Mouse (Mus musculus): ENCODE measurements at regions not wholly inside any gene's neighbourhood (a gene's known extent, or its start where the extent isn't known, plus 50 kb on each side); places are given as distances from the start of the nearest gene placed in this dataset.

- Histone ChIP-seq H3K27ac (ENCODE audit: low read length) (no peak overlapping the region), H3K4me2 (replicated peaks; ENCODE audit: low read depth, low read length) (no peak overlapping the region), H3K36me3 (ENCODE audit: insufficient read depth, low read length) (no peaks in the 10 kb centered on the region), H3K9ac (replicated peaks; ENCODE audit: low read depth) (no peak overlapping the region), H3K4me3 (ENCODE audit: low read depth, low read length) (no peak overlapping the region), H3K4me1 (ENCODE audit: insufficient read depth, low read depth, low read length) (no peaks in the 10 kb centered on the region), H3K27me3 (replicated peaks; ENCODE audit: insufficient read depth, low read length) (no peaks in the 10 kb centered on the region), H3K9me3 (ENCODE audit: low read length) (no peaks in the 10 kb centered on the region)
- TF ChIP-seq CTCF (IDR thresholded peaks at IDR 0.05): no peak
- WGBS: 78% methylated on average over 7 of the region's 7 CpGs
- DNase-seq (ENCODE audit: low spot score): no peak
- no peak for ATAC-seq
Observed at GRCm38 (mm10) chr15:27413486-27413885, 53.0 kb upstream of the Ank start.

- 46% methylated on average over 7 of the region's 7 CpGs for WGBS
- no peaks in the 10 kb centered on the region for H3K36me3 ChIP-seq (ENCODE audit: insufficient read depth, low read length)
- no peak for TF ChIP-seq EP300 (IDR thresholded peaks at IDR 0.05)
- TF ChIP-seq CTCF (IDR thresholded peaks at IDR 0.05): no peak
- DNase-seq (ENCODE audit: low spot score) (no peak), ATAC-seq (no peak)
- no peaks in the 10 kb centered on the region for H3K4me1 ChIP-seq (ENCODE audit: insufficient read depth, low read depth, low read length)
- no peak overlapping the region for H3K4me3 ChIP-seq (ENCODE audit: low read depth, low read length)
- H3K9ac ChIP-seq (replicated peaks; ENCODE audit: low read depth): no peak overlapping the region
- H3K27me3 ChIP-seq (replicated peaks; ENCODE audit: insufficient read depth, low read length): no peaks in the 10 kb centered on the region
- H3K27ac ChIP-seq (ENCODE audit: low read length): no peak overlapping the region
- no peak overlapping the region for H3K4me2 ChIP-seq (replicated peaks; ENCODE audit: low read depth, low read length)
- H3K9me3 ChIP-seq (ENCODE audit: low read length): no peaks in the 10 kb centered on the region
Observed at GRCm38 (mm10) chr15:27414819-27415218, 51.7 kb upstream of the Ank start.
